Mouse (Mus musculus) E14TG2a.4 (cell line): ENCODE results near the gene Rnf103.

Experiments
- H3K27me3 ChIP-seq: 2 replicates; pipeline ENCODE4 v1.6.1; 2014; ENCODE audit warnings: low read length, control low read depth; ENCODE audit not compliant: insufficient read depth
- H3K36me3 ChIP-seq: 2 replicates; pipeline ENCODE4 v1.6.1; 2014; ENCODE audit warnings: low read length, control low read depth; ENCODE audit not compliant: insufficient read depth
- H3K4me1 ChIP-seq: replicated peaks from 2 replicates; pipeline ENCODE4 v1.6.1; 2014; ENCODE audit warnings: low read depth, low read length, control low read depth
- H3K4me3 ChIP-seq: replicated peaks from 2 replicates; pipeline ENCODE4 v1.5.1; 2014; ENCODE audit warnings: mild to moderate bottlenecking, low read length
- H3K9me3 ChIP-seq: 2 replicates; pipeline ENCODE4 v1.6.1; 2014; ENCODE audit warnings: low read length, control low read depth
- CTCF ChIP-seq: conservative IDR thresholded peaks from 2 replicates; pipeline ENCODE4 v1.5.1; 2014; ENCODE audit warnings: low read length
- NANOG ChIP-seq: IDR thresholded peaks from 2 replicates; pipeline ENCODE4 v1.6.1; 2014; ENCODE audit warnings: borderline replicate concordance, low read length, mixed read lengths
- POU5F1 ChIP-seq: IDR thresholded peaks from 2 replicates; pipeline ENCODE4 v1.6.1; 2014; ENCODE audit warnings: low read length, borderline replicate concordance

Gene Rnf103

DNA sequence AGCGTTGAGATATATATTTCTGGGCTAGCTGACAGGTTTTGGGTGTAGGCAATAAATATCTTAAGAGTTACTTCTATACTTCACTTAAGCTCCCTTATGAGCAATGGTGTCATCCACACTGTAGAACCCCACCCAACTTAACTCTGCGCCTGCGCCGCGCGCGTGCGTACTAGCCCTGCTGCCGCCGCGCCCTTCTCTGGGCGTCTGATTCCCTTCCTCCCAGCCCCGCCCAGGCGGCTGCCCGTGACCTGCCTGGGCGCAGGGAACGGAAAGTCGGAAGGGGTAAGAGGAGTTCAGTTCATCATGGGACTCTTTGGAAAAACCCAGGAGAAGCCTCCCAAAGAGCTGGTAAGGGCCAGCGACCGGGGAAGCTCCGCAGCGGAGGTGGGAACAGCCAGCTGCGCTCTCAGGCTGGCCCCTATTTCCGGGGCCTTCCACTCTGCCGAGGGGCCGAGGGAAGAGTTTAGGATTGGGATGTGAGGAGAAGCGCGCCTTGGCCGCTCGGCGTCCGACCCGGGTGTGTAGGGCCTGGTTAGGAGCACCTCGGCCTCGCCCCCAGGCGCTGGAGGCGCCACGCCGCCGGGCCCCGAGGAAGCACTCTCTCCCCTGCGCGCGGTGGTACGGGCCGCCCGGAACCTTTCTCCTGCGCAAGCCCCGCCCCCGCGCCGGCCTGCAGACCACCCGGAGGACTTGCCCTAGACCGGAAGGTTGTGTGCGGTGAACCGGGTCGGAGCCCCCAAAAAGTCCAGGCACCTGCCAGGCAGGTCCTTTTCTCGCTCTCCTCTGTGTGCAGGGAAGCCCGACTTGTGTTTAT, 50.2 kb downstream of the Rnf103 start, which contains the start of gene Chmp3:
Gene Chmp3 (plus strand): TSS at position 112 of the 814 bp plus-strand sequence.
- Histone ChIP-seq H3K4me1 (peaks cover 23% of the 10 kb centered on the region), H3K9me3 (no peaks in the 10 kb centered on the region), H3K4me3 (peak within 1 kb of the TSS; percentile 95), H3K36me3 (peaks cover 9% of the 10 kb centered on the region; the same call in 1 of the 2 replicates), H3K27me3 (no peaks in the 10 kb centered on the region)
- TF ChIP-seq CTCF: no peak
- no peak for TF ChIP-seq POU5F1
- TF ChIP-seq NANOG: no peak

DNA sequence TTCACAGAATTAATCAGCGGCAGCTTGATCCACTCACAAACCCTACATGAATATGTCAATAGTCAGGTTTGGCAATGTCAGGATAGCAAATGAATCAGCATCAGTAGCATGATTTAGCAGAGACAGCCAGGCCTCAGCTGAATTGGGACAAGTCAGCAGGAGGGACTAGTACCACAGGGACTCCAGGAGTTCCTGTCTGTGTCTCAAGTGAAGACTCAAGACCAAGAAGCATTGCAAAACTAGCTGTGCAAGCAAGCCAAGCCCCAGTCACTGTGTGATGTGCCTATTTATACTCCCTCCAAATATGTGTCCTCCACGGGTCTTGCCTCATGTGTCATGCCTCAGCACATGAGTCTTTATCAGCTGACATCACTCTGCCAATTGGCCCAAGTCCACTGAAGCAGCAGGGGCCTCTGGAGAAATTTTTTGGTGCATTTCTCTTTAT, 61.8 kb downstream of the Rnf103 start:
- H3K9me3 ChIP-seq: no peaks in the 10 kb centered on the region
- H3K4me3 ChIP-seq: no peak overlapping the region
- TF ChIP-seq POU5F1 (no peak), CTCF (no peak), NANOG (no peak)
- no peaks in the 10 kb centered on the region for H3K4me1 ChIP-seq
- peaks cover 10% of the 10 kb centered on the region for H3K36me3 ChIP-seq
- no peaks in the 10 kb centered on the region for H3K27me3 ChIP-seq

DNA sequence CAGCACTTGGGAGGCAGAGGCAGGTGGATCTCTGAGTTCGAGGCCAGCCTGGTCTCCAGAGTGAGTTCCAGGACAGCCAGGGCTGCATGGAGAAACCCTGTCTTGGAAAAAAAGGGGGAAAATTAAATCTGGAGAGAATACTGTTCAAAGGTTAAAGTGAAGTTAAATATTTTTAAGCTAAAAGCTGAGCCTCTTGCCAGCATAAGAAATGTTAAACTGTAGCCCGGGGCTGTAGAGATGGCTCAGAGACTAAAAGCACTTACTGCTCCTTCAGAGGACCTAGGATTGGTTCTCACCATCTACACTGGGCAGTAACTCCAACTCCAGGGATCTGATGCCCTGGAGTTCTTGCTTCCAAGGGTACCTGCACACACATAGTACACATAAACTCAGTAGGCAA, 63.1 kb downstream of the Rnf103 start:
- Histone ChIP-seq H3K9me3 (no peaks in the 10 kb centered on the region), H3K4me3 (no peak overlapping the region), H3K27me3 (no peaks in the 10 kb centered on the region), H3K36me3 (peaks cover 18% of the 10 kb centered on the region), H3K4me1 (no peaks in the 10 kb centered on the region)
- TF ChIP-seq POU5F1 (no peak), CTCF (no peak), NANOG (no peak)
